23 mouse cellular contexts compared by ENCODE assay signal in the genomic region with DNA sequence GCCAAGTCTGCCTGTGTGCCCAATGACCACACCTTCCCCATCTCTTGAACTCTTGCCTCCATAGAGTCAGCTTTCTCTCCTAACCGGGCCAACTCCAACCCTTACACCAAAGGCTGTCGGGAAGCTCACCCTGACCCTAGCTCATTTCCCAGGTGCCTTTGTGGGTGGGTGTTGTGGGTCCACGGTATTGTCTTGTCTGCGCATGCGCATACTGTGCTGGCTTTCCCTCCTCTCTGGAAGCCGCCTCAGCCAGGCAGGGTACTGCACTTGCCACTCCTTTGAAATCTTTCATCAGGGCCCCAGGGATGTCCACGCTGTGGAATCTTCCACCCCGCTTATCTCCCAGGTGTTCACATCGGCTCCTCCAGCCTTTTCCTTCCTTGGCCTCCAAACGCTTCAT. TPM values are rescaled to one million over a fixed set of nuclear protein-coding genes. Genes with fewer than 3 reads are reported as not detected.
DNase-seq lines count a peak whose midpoint lies in the region; ATAC-seq and TF ChIP-seq lines count a peak whose summit lies in the region.
"Had no signal": no experiment of that assay in that cellular context is flagged by ENCODE, and none has a peak within 500 bp of the region (broad histone marks: within the 10 kb centered on the region; RNA-seq: fewer than 3 reads in every experiment).

No protein-coding gene starts in this region.

- no peak overlapping the region for H3K4me3 ChIP-seq in limb, embryonic 15.5 days
- no peak overlapping the region for H3K4me3 ChIP-seq in limb, embryonic 10.5 days
- H3K4me3 ChIP-seq in E14TG2a.4 (replicated peaks; ENCODE audit: low read length): peak overlapping the region; percentile 74
- H3K4me3 ChIP-seq in intestine, embryonic 16.5 days (ENCODE audit: low read length): no peak overlapping the region
- H3K4me3 ChIP-seq: erythroblast, embryonic 14.5 days; heart, embryonic 13.5 days; limb, embryonic 12.5 days; liver, embryonic 15.5 days; midbrain, embryonic 12.5 days; neural tube, embryonic 15.5 days had no signal

- H3K27me3 ChIP-seq in limb, embryonic 15.5 days: no peaks in the 10 kb centered on the region
- H3K27me3 ChIP-seq in limb, embryonic 10.5 days (ENCODE audit: low read depth, poor library complexity, severe bottlenecking): no peaks in the 10 kb centered on the region
- H3K27me3 ChIP-seq in E14TG2a.4 (ENCODE audit: insufficient read depth, low read length): peaks cover 22% of the 10 kb centered on the region
- H3K27me3 ChIP-seq in intestine, embryonic 16.5 days (replicated peaks; ENCODE audit: control insufficient read depth, insufficient read depth, low read length): no peaks in the 10 kb centered on the region
- H3K27me3 ChIP-seq: heart, embryonic 13.5 days; liver, embryonic 15.5 days; neural tube, embryonic 15.5 days had no signal

- peaks cover 15% of the 10 kb centered on the region for H3K4me1 ChIP-seq in limb, embryonic 15.5 days
- H3K4me1 ChIP-seq in limb, embryonic 10.5 days: 0 out of 2 replicates have a peak, but pooled peaks cover 4% of the 10 kb centered on the region
- peaks cover 36% of the 10 kb centered on the region for H3K4me1 ChIP-seq in E14TG2a.4 (replicated peaks; ENCODE audit: low read depth, low read length)
- peaks cover 28% of the 10 kb centered on the region for H3K4me1 ChIP-seq in intestine, embryonic 16.5 days (ENCODE audit: control insufficient read depth, insufficient read depth, low read length)
- H3K4me1 ChIP-seq: midbrain, embryonic 12.5 days; neural tube, embryonic 15.5 days had no signal

- 0 out of 2 replicates have a peak overlapping the region, but pooled peaks have one; percentile 8 for H3K9ac ChIP-seq in limb, embryonic 15.5 days
- H3K9ac ChIP-seq in intestine, embryonic 16.5 days (ENCODE audit: low read depth, low read length): no peak overlapping the region
- H3K9ac ChIP-seq: heart, embryonic 13.5 days; limb, embryonic 12.5 days; liver, embryonic 15.5 days; midbrain, embryonic 12.5 days; neural tube, embryonic 15.5 days had no signal

- H3K27ac ChIP-seq in limb, embryonic 15.5 days: peak overlapping the region; percentile 76; the same call in 1 of the 2 replicates
- H3K27ac ChIP-seq in limb, embryonic 10.5 days: no peak overlapping the region
- peak overlapping the region; percentile 68 for H3K27ac ChIP-seq in intestine, embryonic 16.5 days (ENCODE audit: low read length)
- H3K27ac ChIP-seq: heart, embryonic 13.5 days; hindbrain, postnatal 0 days; limb, embryonic 12.5 days; liver, embryonic 15.5 days; midbrain, embryonic 12.5 days; neural tube, embryonic 15.5 days had no signal

- 71% methylated on average over 10 of the region's 10 CpGs for WGBS in limb, embryonic 15.5 days
- WGBS in limb, embryonic 10.5 days: 80% methylated on average over 10 of the region's 10 CpGs
- WGBS in intestine, embryonic 16.5 days: 69% methylated on average over 10 of the region's 10 CpGs

- no peak for DNase-seq in limb, embryonic 10.5 days (ENCODE audit: low spot score)
- peak; percentile 85 for DNase-seq in R1 (ENCODE audit: low read depth, low spot score)
- DNase-seq in cerebellum, adult 9-11 months: no peak
- DNase-seq in adrenal gland, adult (ENCODE audit: inconsistent age in 2 of 2, low spot score in 1 of 2): no peak
- DNase-seq in kidney, adult 8-10 months: no peak
- DNase-seq: adrenal gland, adult 2 months; B cell, adult 2 months; cerebellum, postnatal 14 days; embryo, embryonic 11 days; heart, postnatal 36 days; retina, postnatal 1 day had no signal

- no peak overlapping the region for H3K4me2 ChIP-seq in limb, embryonic 15.5 days
- H3K4me2 ChIP-seq in intestine, embryonic 16.5 days (ENCODE audit: low read depth, low read length): 0 out of 2 replicates have a peak overlapping the region, but pooled peaks have one; percentile 12
- H3K4me2 ChIP-seq: heart, embryonic 13.5 days; limb, embryonic 12.5 days; liver, embryonic 15.5 days; midbrain, embryonic 12.5 days; neural tube, embryonic 15.5 days had no signal

- TF ChIP-seq CTCF in E14TG2a.4 (conservative IDR thresholded peaks at IDR 0.05; ENCODE audit: low read length): no peak

- no peak for ATAC-seq in limb, embryonic 15.5 days (ENCODE audit: insufficient number of reproducible peaks, low FRiP score, low TSS enrichment, low read depth)
- ATAC-seq in intestine, embryonic 16.5 days: peak; percentile 30; the same call in 1 of the 2 replicates
- ATAC-seq: forebrain, embryonic 16.5 days; hindbrain, postnatal 0 days had no signal

- H3K36me3 ChIP-seq in limb, embryonic 15.5 days: no peaks in the 10 kb centered on the region
- no peaks in the 10 kb centered on the region for H3K36me3 ChIP-seq in limb, embryonic 10.5 days
- no peaks in the 10 kb centered on the region for H3K36me3 ChIP-seq in E14TG2a.4 (ENCODE audit: insufficient read depth, low read length)
- H3K36me3 ChIP-seq in intestine, embryonic 16.5 days (ENCODE audit: control insufficient read depth, insufficient read depth, low read length): no peaks in the 10 kb centered on the region
- H3K36me3 ChIP-seq: G1E; heart, embryonic 13.5 days; limb, embryonic 12.5 days; liver, embryonic 15.5 days; midbrain, embryonic 12.5 days; neural tube, embryonic 15.5 days had no signal

- H3K9me3 ChIP-seq in limb, embryonic 15.5 days: no peaks in the 10 kb centered on the region
- H3K9me3 ChIP-seq in limb, embryonic 10.5 days (replicated peaks): no peaks in the 10 kb centered on the region
- H3K9me3 ChIP-seq in E14TG2a.4 (ENCODE audit: low read length): peaks cover 11% of the 10 kb centered on the region
- no peaks in the 10 kb centered on the region for H3K9me3 ChIP-seq in intestine, embryonic 16.5 days (ENCODE audit: control insufficient read depth, low read length)
- H3K9me3 ChIP-seq: G1E; heart, embryonic 13.5 days; liver, embryonic 15.5 days; neural tube, embryonic 15.5 days had no signal

RNA-seq across cellular contexts. Expression of a gene that starts 17.6 kb away (rescaled TPM):
- 3.0 and 3.8 TPM in 2 replicates for polyA plus RNA-seq in limb, embryonic 15.5 days (2015; fragmentation: Nextera tagmentation; extraction: Ambion mirVana)
- 0.75 and 1.1 TPM in 2 replicates for polyA plus RNA-seq in limb, embryonic 10.5 days (2016; fragmentation: Nextera tagmentation; extraction: Ambion mirVana)
- polyA plus RNA-seq in intestine, embryonic 16.5 days (2015; fragmentation: Nextera tagmentation; extraction: Ambion mirVana): 3.5 and 4.0 TPM in 2 replicates
- polyA plus RNA-seq: erythroblast, embryonic 14.5 days had no signal
